Mouse (Mus musculus): ENCODE results near the gene Ntrk3. TPM values are rescaled to one million over a fixed set of nuclear protein-coding genes. Genes with fewer than 3 reads are reported as not detected.
A peak's percentile ranks its signal among the peaks of the same experiment; 100 is the strongest.

The Ntrk3 gene
- polyA plus RNA-seq, 1 experiment from 2014 or later: 3.1 TPM

DNA sequence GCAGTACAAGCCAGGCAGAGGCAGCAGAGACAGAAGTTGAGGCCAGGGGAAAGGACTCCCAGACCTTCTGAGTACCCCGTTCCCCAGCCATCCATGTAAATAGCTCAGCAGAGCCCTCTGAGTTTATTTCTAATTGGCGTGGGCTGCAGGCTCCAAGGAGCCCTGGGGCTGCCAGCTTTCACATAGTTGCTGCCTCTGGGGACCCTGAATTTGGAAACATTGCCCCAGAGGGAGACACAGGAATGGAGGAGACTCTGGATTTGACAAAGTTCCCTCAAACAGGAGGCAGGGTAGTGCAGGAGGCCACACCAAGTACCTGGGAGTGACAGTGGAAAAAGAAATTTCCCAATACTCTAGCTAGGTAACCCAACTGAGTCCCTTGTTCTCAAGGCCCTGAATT lies 166.6 kb downstream of the Ntrk3 start:
- Histone ChIP-seq H3K4me1 (peaks cover 6% of the 10 kb centered on the region), H3K9ac (no peak overlapping the region), H3K27me3 (peaks cover 31% of the 10 kb centered on the region), H3K4me3 (no peak overlapping the region), H3K4me2 (no peak overlapping the region), H3K9me3 (no peaks in the 10 kb centered on the region), H3K36me3 (no peaks in the 10 kb centered on the region), H3K27ac (no peak overlapping the region)
- ATAC-seq (ENCODE audit: insufficient number of reproducible peaks, low FRiP score, low TSS enrichment, low read depth): no peak
- WGBS: 51% methylated on average over 2 of the region's 2 CpGs

DNA sequence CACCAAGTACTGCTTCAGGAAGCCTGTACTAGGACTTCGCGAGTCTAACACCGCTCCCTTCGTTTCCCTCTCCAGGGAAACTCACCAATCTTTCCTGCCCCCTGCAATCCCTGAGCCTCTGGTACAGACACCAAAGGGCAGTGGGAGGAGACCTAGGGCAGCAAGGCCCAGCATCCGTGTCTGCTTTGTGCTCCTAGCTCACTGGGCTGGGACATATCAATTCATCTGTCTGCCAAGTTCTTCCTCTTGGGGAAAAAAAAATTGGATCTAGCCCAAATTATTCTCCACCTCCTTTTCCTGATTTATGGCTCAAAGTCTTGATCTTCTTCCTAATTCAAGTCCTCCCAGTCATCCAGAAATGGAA lies 168.6 kb downstream of the Ntrk3 start:
- no peak for ATAC-seq (ENCODE audit: insufficient number of reproducible peaks, low FRiP score, low TSS enrichment, low read depth)
- WGBS: 11% methylated on average over 5 of the region's 5 CpGs
- Histone ChIP-seq H3K9ac (no peak overlapping the region), H3K4me1 (peaks cover 6% of the 10 kb centered on the region), H3K4me2 (peak overlapping the region; percentile 26; the same call in 1 of the 2 replicates), H3K36me3 (no peaks in the 10 kb centered on the region), H3K27ac (no peak overlapping the region), H3K9me3 (no peaks in the 10 kb centered on the region), H3K4me3 (peak overlapping the region; percentile 7; the same call in 1 of the 2 replicates), H3K27me3 (peaks cover 11% of the 10 kb centered on the region)

GRCm38 (mm10) chr7:78568411-78569254 lies 169.2 kb downstream of the Ntrk3 start:
- peaks cover 6% of the 10 kb centered on the region for H3K27me3 ChIP-seq
- H3K9ac ChIP-seq: no peak overlapping the region
- H3K4me1 ChIP-seq: peaks cover 6% of the 10 kb centered on the region
- 14% methylated on average over 16 of the region's 16 CpGs for WGBS
- H3K4me2 ChIP-seq: peak overlapping the region; percentile 26; the same call in 1 of the 2 replicates
- no peak overlapping the region for H3K27ac ChIP-seq
- H3K36me3 ChIP-seq: no peaks in the 10 kb centered on the region
- no peaks in the 10 kb centered on the region for H3K9me3 ChIP-seq
- peak overlapping the region; percentile 7; the same call in 1 of the 2 replicates for H3K4me3 ChIP-seq
- ATAC-seq (ENCODE audit: insufficient number of reproducible peaks, low FRiP score, low TSS enrichment, low read depth): 0 out of 2 replicates have a peak, but pooled peaks have one; percentile 41

DNA sequence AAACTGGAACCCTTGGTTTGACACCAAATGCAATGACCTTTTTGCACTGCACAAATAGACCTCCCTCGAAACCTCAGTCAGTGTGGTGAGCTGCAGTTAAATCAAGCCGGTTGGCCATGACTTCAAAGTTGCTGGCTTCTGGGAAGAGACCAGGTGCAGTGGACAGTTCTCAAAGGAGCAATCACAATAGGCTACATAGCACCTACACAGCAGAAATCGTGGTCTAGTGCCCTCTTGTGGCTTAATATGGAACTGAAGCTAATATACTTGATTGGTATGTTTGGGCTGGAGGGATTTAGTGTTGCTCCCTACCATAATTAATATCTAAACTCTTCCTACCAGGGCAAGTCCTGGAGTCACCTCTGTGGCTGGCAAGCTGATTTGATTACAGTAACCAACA lies 171.2 kb downstream of the Ntrk3 start:
- no peaks in the 10 kb centered on the region for H3K36me3 ChIP-seq
- no peak overlapping the region for H3K4me3 ChIP-seq
- H3K9ac ChIP-seq: no peak overlapping the region
- WGBS: 39% methylated on average over 3 of the region's 3 CpGs
- no peak overlapping the region for H3K27ac ChIP-seq
- no peaks in the 10 kb centered on the region for H3K9me3 ChIP-seq
- peaks cover 5% of the 10 kb centered on the region for H3K27me3 ChIP-seq
- H3K4me1 ChIP-seq: peaks cover 6% of the 10 kb centered on the region
- H3K4me2 ChIP-seq: no peak overlapping the region
- ATAC-seq (ENCODE audit: insufficient number of reproducible peaks, low FRiP score, low TSS enrichment, low read depth): no peak

- Histone ChIP-seq H3K27me3 (peaks cover 5% of the 10 kb centered on the region), H3K4me1 (peaks cover 6% of the 10 kb centered on the region), H3K36me3 (no peaks in the 10 kb centered on the region), H3K9ac (no peak overlapping the region), H3K9me3 (no peaks in the 10 kb centered on the region), H3K4me2 (no peak overlapping the region), H3K27ac (no peak overlapping the region), H3K4me3 (no peak overlapping the region)
- WGBS: 92% methylated on average over 3 of the region's 3 CpGs
- ATAC-seq (ENCODE audit: insufficient number of reproducible peaks, low FRiP score, low TSS enrichment, low read depth): no peak
Measured at GRCm38 (mm10) chr7:78565386-78565785, 172.4 kb downstream of the Ntrk3 start.

DNA sequence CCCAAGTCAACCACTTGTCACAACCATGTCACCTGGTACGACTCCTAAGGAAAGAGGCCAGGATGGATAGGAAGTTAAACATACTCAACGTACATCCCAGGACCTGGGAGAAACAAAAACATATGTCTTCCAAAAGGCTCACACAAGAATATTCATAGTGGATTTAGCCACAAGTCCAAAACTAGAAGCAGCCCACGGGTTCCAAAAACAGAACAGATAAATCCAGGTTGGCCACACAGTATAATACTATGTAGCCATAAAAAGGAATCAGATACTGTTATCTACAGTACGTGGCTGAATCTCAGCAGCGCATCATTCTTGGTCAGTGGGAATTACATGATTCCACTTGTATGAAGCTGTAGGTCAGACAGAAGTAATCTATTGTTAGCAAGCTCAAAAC lies 179.3 kb downstream of the Ntrk3 start:
- H3K9ac ChIP-seq: no peak overlapping the region
- ATAC-seq (ENCODE audit: insufficient number of reproducible peaks, low FRiP score, low TSS enrichment, low read depth): no peak
- H3K27me3 ChIP-seq: no peaks in the 10 kb centered on the region
- no peaks in the 10 kb centered on the region for H3K4me1 ChIP-seq
- H3K4me3 ChIP-seq: no peak overlapping the region
- H3K36me3 ChIP-seq: no peaks in the 10 kb centered on the region
- no peak overlapping the region for H3K4me2 ChIP-seq
- WGBS: 87% methylated on average over 5 of the region's 5 CpGs
- no peaks in the 10 kb centered on the region for H3K9me3 ChIP-seq
- no peak overlapping the region for H3K27ac ChIP-seq

GRCm38 (mm10) chr7:78555532-78555931 lies 182.3 kb downstream of the Ntrk3 start:
- H3K27me3 ChIP-seq: no peaks in the 10 kb centered on the region
- H3K27ac ChIP-seq: no peak overlapping the region
- no peaks in the 10 kb centered on the region for H3K4me1 ChIP-seq
- H3K4me2 ChIP-seq: no peak overlapping the region
- no peaks in the 10 kb centered on the region for H3K36me3 ChIP-seq
- no peak for ATAC-seq (ENCODE audit: insufficient number of reproducible peaks, low FRiP score, low TSS enrichment, low read depth)
- no peaks in the 10 kb centered on the region for H3K9me3 ChIP-seq
- no peak overlapping the region for H3K9ac ChIP-seq
- no peak overlapping the region for H3K4me3 ChIP-seq
- 70% methylated on average over 5 of the region's 5 CpGs for WGBS

DNA sequence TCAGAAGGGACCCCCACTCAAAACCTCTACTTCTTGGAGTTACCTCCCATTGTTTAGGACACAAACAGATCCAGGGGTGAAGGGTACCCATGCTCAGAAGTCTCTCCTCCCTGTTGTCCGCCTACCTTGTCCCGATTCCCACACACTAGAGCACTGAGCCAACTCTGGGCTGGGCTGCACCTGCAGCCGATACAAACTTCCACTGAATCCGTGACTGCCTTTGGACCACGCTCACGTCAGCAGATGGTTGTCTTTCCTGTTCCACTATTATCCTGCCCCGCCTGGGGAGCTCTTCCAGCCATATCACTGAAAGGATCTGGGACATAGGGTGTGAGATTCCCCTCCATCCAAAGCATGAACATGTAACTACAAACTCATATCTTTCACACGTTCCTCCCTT lies 188.4 kb downstream of the Ntrk3 start:
- no peaks in the 10 kb centered on the region for H3K36me3 ChIP-seq
- 81% methylated on average over 8 of the region's 8 CpGs for WGBS
- H3K9me3 ChIP-seq: no peaks in the 10 kb centered on the region
- no peak overlapping the region for H3K4me3 ChIP-seq
- ATAC-seq (ENCODE audit: insufficient number of reproducible peaks, low FRiP score, low TSS enrichment, low read depth): no peak
- H3K4me2 ChIP-seq: no peak overlapping the region
- no peak overlapping the region for H3K27ac ChIP-seq
- H3K4me1 ChIP-seq: no peaks in the 10 kb centered on the region
- H3K27me3 ChIP-seq: no peaks in the 10 kb centered on the region
- no peak overlapping the region for H3K9ac ChIP-seq

DNA sequence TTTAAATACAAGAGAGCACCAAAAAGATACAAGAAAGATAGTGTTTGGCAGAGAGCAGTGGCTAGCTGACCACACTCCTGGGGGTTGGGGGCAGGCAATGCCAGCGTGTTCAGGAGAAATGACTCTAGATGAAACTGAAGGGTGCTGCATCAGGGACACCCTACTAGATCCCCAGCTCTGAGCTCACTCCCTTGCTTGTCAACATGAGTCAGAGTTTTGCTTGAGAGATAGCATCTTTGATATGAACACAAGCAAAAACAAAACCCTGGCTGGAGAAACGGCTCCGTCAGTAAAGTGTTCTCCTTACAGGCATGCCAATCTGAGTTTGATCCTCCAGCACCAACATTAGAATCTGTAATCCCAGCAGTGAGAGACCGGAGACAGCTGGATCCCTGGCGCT lies 189.1 kb downstream of the Ntrk3 start:
- Histone ChIP-seq H3K27ac (no peak overlapping the region), H3K9ac (no peak overlapping the region), H3K4me3 (no peak overlapping the region), H3K27me3 (no peaks in the 10 kb centered on the region), H3K36me3 (no peaks in the 10 kb centered on the region), H3K9me3 (no peaks in the 10 kb centered on the region), H3K4me2 (no peak overlapping the region), H3K4me1 (no peaks in the 10 kb centered on the region)
- no peak for ATAC-seq (ENCODE audit: insufficient number of reproducible peaks, low FRiP score, low TSS enrichment, low read depth)
- WGBS: 88% methylated on average over 5 of the region's 5 CpGs

- 78% methylated on average over 10 of the region's 10 CpGs for WGBS
- H3K4me2 ChIP-seq: no peak overlapping the region
- no peaks in the 10 kb centered on the region for H3K4me1 ChIP-seq
- H3K36me3 ChIP-seq: no peaks in the 10 kb centered on the region
- ATAC-seq (ENCODE audit: insufficient number of reproducible peaks, low FRiP score, low TSS enrichment, low read depth): no peak
- no peaks in the 10 kb centered on the region for H3K9me3 ChIP-seq
- H3K4me3 ChIP-seq: no peak overlapping the region
- no peaks in the 10 kb centered on the region for H3K27me3 ChIP-seq
- no peak overlapping the region for H3K9ac ChIP-seq
- no peak overlapping the region for H3K27ac ChIP-seq
Measured at GRCm38 (mm10) chr7:78546551-78546950, 191.3 kb downstream of the Ntrk3 start.

DNA sequence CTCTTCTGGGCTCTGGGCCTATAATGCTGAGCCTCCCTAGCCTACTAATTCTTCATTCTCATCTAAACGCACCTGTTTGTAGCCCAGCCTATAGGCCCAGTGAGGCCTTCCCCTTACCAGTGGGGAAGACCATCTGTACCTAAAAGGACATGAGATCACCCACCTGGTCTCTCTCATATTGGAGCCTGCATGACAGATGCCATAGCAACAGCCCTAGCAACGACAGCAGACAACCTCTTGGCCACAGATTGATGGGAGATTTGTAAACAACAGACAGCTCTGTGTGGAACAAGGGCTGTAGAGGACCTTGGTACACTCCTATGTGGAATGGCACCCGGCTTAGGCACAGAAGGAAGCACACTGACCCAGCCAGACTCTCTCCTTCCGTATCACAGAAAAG lies 195.3 kb downstream of the Ntrk3 start:
- Histone ChIP-seq H3K4me1 (no peaks in the 10 kb centered on the region), H3K27me3 (no peaks in the 10 kb centered on the region), H3K36me3 (no peaks in the 10 kb centered on the region), H3K9me3 (no peaks in the 10 kb centered on the region), H3K9ac (no peak overlapping the region), H3K4me3 (no peak overlapping the region), H3K4me2 (no peak overlapping the region), H3K27ac (no peak overlapping the region)
- WGBS: 77% methylated on average over 4 of the region's 4 CpGs
- no peak for ATAC-seq (ENCODE audit: insufficient number of reproducible peaks, low FRiP score, low TSS enrichment, low read depth)

DNA sequence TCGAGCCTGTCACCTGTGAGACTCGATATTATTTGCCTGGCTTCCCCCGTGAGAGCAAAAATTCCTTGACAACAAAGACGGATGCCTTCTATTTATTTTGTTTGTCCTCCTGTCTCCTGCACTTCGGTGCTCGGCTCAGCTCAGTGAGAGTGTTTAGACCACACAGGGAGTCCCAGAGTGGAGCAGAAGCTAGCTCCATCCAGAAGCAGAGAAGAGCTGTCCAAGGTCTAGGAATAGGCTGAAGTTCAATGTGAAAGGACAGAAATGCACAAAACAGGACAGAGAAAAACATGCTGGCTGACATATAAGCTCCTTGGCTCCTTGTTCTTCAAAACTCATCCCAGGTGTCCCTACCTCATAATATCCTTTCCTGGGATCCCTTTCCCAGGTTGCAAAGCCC lies 207.5 kb downstream of the Ntrk3 start:
- H3K9me3 ChIP-seq: no peaks in the 10 kb centered on the region
- peaks cover 6% of the 10 kb centered on the region; the same call in 1 of the 2 replicates for H3K27me3 ChIP-seq
- H3K27ac ChIP-seq: no peak overlapping the region
- H3K4me3 ChIP-seq: no peak overlapping the region
- 50% methylated on average over 6 of the region's 6 CpGs for WGBS
- no peak for ATAC-seq (ENCODE audit: insufficient number of reproducible peaks, low FRiP score, low TSS enrichment, low read depth)
- H3K36me3 ChIP-seq: no peaks in the 10 kb centered on the region
- H3K4me1 ChIP-seq: no peaks in the 10 kb centered on the region
- no peak overlapping the region for H3K4me2 ChIP-seq
- no peak overlapping the region for H3K9ac ChIP-seq

Measured in limb, embryonic 15.5 days (tissue).